Mouse (Mus musculus) olfactory bulb, adult 2 months (tissue): ENCODE data around the gene Pim2. TPM values are rescaled to one million over a fixed set of nuclear protein-coding genes. Genes with fewer than 3 reads are reported as not detected.

ENCODE experiments used
- H3K27ac ChIP-seq: fragments of 200-500 bp; 2 replicates; pipeline ENCODE4 v1.5.1; 2012; ENCODE audit warnings: low read depth, low read length; ENCODE audit not compliant: insufficient read depth
- H3K4me1 ChIP-seq: fragments of 200-500 bp; 2 replicates; pipeline ENCODE4 v1.6.1; 2012; ENCODE audit warnings: low read length; ENCODE audit not compliant: control insufficient read depth, insufficient read depth
- H3K4me3 ChIP-seq: fragments of 200-500 bp; 2 replicates; pipeline ENCODE4 v1.5.1; 2012; ENCODE audit warnings: mild to moderate bottlenecking, low read depth, low read length, moderate library complexity; ENCODE audit not compliant: insufficient read depth
- CTCF ChIP-seq: fragments of 200-500 bp; IDR thresholded peaks from 2 replicates; pipeline ENCODE4 v1.5.1; 2012; ENCODE audit warnings: low read depth, mild to moderate bottlenecking, low read length, moderate library complexity; ENCODE audit not compliant: insufficient read depth
- POLR2A ChIP-seq: fragments of 200-500 bp; IDR thresholded peaks from 2 replicates; pipeline ENCODE4 v1.6.1; 2012; ENCODE audit warnings: mild to moderate bottlenecking, low read depth, low read length, moderate library complexity; ENCODE audit not compliant: insufficient read depth
- WGBS: fragments of 180-500 bp; shearing (Covaris S2); methylation state at CpG from one replicate; pipeline ENCODE4 v1.1.7; 2018; 5-methylcytosine and 5-hydroxymethylcytosine counted together
- polyA plus RNA-seq: library from polyadenylated mRNA; stranded (reverse); fragments of >200 nt; gene quantifications from 2 replicates; pipeline ENCODE4 v1.2.4, GENCODE M21; 2012; ENCODE audit warnings: low replicate concordance; ENCODE audit not compliant: missing spikeins, insufficient read depth, insufficient read length

The Pim2 gene
- not detected in 2 replicates for polyA plus RNA-seq

DNA sequence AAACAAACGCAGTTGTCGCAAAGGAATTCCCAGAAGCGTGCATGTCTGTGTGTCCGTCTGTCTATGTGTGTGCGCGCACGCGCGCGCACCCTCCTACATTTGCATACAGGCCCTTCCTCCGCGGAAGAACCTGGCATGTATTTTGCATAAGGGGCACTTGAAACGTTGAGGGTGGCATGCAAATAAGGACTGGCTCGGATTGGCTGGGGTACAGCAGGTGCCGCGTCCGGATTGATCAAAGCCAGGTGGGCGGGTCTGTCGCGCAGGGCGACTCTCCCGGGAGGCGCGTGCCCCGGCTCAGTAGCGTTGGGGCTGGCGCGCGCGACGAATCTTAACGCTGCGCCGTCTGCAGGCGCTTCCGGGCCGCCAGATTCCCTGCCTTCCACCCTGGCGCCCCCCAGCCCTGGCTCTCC, at the start of gene Pim2:
TSS of gene Pim2 (plus strand) at position 256 of the 413 bp plus-strand sequence.
- Histone ChIP-seq H3K4me3 (peak within 1 kb of the TSS; percentile 81), H3K4me1 (no peaks in the 10 kb centered on the region), H3K27ac (peak within 1 kb of the TSS; percentile 71)
- TF ChIP-seq CTCF (no peak), POLR2A (peak; percentile 49)
- WGBS, result 12% methylated on average over 38 of the region's 38 CpGs

GRCm38 (mm10) chrX:7837146-7837545, 40.9 kb upstream of the Pim2 start:
- TF ChIP-seq CTCF (no peak), POLR2A (no peak)
- WGBS, result 67% methylated on average over 1 of the region's 1 CpGs

DNA sequence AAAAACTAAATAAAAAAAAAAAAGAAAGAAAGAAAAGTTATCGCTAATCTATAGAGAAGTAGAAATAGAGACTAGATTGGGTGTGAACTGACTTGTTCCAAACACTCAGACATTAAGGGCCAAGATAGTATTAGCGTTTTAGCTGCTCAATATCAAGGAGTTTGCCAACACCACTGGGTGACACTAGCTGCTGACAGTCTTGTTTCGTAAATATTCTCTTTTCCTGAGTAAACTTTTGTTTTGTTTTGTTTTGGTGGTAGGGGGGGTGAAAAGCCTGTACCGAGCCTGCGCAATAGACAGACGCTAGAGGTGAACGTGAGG, 37.3 kb upstream of the Pim2 start:
- Histone ChIP-seq H3K4me3 (no peak overlapping the region; the same call in 1 of the 2 replicates), H3K4me1 (no peaks in the 10 kb centered on the region), H3K27ac (0 out of 2 replicates have a peak overlapping the region, but pooled peaks have one; percentile 51)
- TF ChIP-seq CTCF (no peak), POLR2A (no peak)
- WGBS, result 16% methylated on average over 7 of the region's 7 CpGs

More at GRCm38 (mm10) chrX:7837146-7837545, 40.9 kb upstream of the Pim2 start:
- Histone ChIP-seq H3K4me1 (no peaks in the 10 kb centered on the region), H3K27ac (no peak overlapping the region), H3K4me3 (no peak overlapping the region)

DNA sequence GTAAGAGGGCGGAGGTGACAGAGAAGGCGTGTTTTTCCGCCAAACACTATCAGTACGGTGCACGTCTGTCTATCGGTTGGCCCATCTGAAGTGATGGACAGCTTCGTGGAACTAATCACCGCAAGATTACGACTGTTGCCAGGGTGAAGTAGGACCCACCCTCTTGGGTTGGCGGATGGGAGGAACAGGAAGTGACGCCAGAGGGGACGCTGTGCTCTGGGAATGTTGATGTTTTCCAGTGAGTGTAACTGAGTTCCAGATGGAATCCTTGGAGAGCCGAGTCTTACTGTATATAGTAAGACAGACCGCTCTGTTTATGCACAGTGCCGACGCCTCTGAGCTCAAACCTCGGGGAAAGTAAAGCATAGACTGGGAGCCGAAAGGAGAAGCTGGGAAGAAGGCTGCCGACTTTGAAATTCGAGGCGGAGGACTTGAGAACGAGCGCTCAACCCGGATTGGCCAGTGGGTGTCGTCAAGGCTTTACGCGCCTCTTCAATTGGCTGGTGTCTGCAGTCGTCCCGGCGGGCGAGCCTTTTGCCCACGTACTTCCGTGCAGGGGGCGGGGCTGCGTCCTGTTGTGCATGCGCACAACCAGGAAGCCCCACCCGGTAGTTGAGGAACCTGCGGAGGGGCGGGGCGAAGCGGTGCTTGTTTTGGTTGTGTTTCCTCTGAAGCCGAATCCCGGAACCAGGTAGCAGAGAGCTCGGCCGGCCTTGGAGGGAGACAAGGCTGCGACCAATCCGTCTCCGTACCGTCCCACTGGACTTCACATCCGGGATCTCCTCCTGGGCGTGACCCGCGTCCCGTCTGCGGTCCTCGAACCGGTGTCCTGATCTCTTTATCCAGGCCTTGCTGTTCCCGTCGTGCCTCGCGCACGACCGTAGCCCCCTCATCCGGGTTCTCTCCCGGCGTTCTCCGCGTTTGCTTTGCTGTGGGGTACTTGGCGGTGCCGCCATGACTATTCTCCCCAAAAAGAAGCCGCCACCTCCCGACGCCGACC, 36.6 kb upstream of the Pim2 start, which contains the start of gene Otud5:
TSS of gene Otud5 (plus strand) at position 202 of the 1,000 bp plus-strand sequence.
- TF ChIP-seq POLR2A, result no peak
- no peak for TF ChIP-seq CTCF
- WGBS, result 20% methylated on average over 74 of the region's 74 CpGs
- H3K4me3 ChIP-seq, result peak within 1 kb of the TSS; percentile 68

DNA sequence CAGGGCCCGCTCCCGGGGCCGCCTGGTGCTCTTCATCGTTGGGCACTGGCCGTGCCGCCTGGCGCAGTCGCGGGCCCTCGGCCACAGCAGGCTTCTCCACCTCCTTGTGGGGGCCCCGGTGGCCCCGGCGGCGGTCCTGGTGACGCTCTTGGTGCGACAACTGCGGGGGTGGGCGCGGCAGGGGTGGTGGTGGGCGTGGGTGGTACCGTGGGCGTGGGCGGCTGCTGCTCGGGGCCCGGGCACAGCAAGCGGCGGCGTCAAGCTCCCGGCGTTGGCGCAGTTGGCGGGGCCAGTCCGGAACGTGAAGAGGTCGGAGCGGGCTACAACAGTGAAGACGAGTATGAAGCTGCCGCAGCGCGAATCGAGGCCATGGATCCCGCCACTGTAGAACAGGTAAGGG, 35.7 kb upstream of the Pim2 start:
- Histone ChIP-seq H3K27ac (0 out of 2 replicates have a peak overlapping the region, but pooled peaks have one; percentile 36), H3K4me1 (no peaks in the 10 kb centered on the region), H3K4me3 (peak overlapping the region; percentile 68)
- TF ChIP-seq CTCF (no peak), POLR2A (no peak)
- WGBS, result 25% methylated on average over 42 of the region's 42 CpGs

More for the DNA sequence above, 36.6 kb upstream of the Pim2 start, which contains the start of gene Otud5:
- Histone ChIP-seq H3K27ac (peak within 1 kb of the TSS; percentile 98), H3K4me1 (no peaks in the 10 kb centered on the region)

DNA sequence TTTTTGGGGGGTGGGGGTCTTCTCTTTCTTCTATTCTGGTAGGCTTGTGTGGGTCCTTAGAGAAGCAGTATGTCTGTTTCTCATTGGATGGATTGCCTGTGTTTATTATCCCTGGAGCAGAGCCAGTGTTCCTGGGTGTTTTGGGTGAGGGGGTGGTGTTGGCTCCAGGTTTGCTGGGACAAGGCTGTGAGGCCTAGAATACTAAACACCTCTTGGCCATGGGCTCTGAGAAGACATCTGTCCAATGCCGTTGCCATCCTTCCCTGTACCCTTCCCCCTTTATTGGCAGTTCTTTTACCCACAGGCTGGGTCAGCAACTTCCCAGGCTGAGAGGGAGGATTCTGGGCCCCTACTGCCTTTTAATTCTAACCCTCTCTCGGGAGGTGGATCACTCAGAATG, 30.2 kb upstream of the Pim2 start:
- no peak for TF ChIP-seq CTCF
- 33% methylated on average over 2 of the region's 2 CpGs for WGBS
- H3K4me3 ChIP-seq, result no peak overlapping the region
- no peak overlapping the region for H3K27ac ChIP-seq
- no peaks in the 10 kb centered on the region for H3K4me1 ChIP-seq

- Histone ChIP-seq H3K27ac (no peak overlapping the region), H3K4me1 (no peaks in the 10 kb centered on the region), H3K4me3 (no peak overlapping the region)
- TF ChIP-seq POLR2A, result no peak
- TF ChIP-seq CTCF, result no peak
- WGBS, result 40% methylated on average over 2 of the region's 2 CpGs
Measured at GRCm38 (mm10) chrX:7854578-7854977, 23.5 kb upstream of the Pim2 start.

DNA sequence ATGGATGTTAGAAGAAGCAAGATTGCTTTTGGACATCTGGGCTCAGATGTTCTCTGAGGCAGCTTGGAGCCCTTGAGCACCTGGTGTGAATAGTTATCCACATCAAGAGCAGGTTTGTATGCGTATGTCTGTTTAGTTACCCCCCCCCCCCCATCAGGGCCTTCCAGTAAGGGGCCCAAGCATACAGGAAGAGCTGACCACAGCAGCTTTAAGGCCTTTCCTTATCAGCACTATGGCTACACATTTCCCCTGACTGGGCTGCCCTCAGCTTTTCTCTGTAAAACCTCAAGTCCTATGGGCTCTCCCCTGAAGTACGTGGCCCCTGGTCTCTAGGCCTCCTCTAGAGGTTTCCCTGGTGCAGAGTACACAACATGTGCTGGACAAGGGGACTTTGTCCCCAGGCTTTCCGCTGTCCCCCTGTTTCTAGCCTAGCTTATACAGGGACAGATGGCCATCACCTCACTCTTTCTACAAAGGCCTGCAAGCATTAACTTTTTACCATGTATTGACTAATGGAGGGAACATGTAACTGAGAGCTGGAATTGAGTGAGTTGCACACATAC, 18.8 kb upstream of the Pim2 start:
- TF ChIP-seq POLR2A (no peak), CTCF (no peak)
- Histone ChIP-seq H3K27ac (no peak overlapping the region), H3K4me1 (no peaks in the 10 kb centered on the region), H3K4me3 (no peak overlapping the region)
- WGBS, result 82% methylated on average over 3 of the region's 3 CpGs

GRCm38 (mm10) chrX:7863181-7863580, 14.9 kb upstream of the Pim2 start:
- Histone ChIP-seq H3K27ac (no peak overlapping the region), H3K4me3 (no peak overlapping the region), H3K4me1 (no peaks in the 10 kb centered on the region)
- TF ChIP-seq POLR2A (no peak), CTCF (no peak)
- WGBS, result 72% methylated on average over 1 of the region's 1 CpGs
